ENCODE assay signal across 8 mouse cellular contexts in the genomic region with DNA sequence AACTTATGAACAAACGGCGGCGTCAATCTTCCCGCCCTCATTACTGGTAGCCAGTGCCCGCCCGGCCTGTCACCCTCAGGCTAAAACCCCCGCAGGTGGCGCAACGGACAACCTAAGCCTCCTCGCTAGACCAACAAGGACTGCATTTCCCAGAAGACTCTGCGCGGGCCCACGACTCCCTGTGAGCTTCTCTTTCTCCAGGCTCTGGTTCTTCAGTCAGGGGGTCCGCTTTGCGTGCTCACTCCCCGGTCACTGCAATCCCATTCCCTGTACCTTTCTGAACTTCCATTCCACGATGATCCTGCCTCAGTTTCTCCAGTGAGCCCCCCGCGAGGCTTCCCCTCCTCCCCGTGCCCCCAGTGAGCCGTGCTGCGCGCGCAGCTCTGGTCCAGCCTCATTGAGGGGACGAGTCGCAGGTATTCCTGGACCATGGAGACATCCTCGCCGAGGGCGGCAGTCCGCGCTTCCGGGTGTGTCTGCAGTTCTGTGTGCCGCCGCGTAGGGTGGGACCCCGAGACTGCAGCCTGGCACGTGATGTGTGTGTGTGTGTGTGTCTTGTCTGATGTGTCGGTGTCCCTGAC. TPM values are rescaled to one million over a fixed set of nuclear protein-coding genes. Genes with fewer than 3 reads are reported as not detected.
DNase-seq lines count a peak whose midpoint lies in the region; ATAC-seq and TF ChIP-seq lines count a peak whose summit lies in the region.

TSS of gene Lmtk3 (plus strand) at position 228 of the 581 bp plus-strand sequence.

- H3K27me3 ChIP-seq in forebrain, embryonic 14.5 days (replicated peaks; ENCODE audit: control insufficient read depth, insufficient read depth, low read length) = no peaks in the 10 kb centered on the region
- H3K27me3 ChIP-seq in intestine, embryonic 16.5 days (replicated peaks; ENCODE audit: control insufficient read depth, insufficient read depth, low read length) = peaks cover 7% of the 10 kb centered on the region; the same call in 1 of the 2 replicates
- H3K27me3 ChIP-seq in limb, embryonic 11.5 days (ENCODE audit: control insufficient read depth, insufficient read depth, low read length) = 0 out of 2 replicates have a peak, but pooled peaks cover 2% of the 10 kb centered on the region
- H3K27me3 ChIP-seq in midbrain, embryonic 11.5 days (ENCODE audit: control insufficient read depth, insufficient read depth, low read length) = peaks cover 2% of the 10 kb centered on the region; the same call in 1 of the 2 replicates
- H3K27me3 ChIP-seq in stomach, embryonic 15.5 days (replicated peaks) = peaks cover 8% of the 10 kb centered on the region

- H3K27ac ChIP-seq in gastrocnemius, adult 2 months = peak within 1 kb of the TSS; percentile 54; the same call in 1 of the 2 replicates
- peak within 1 kb of the TSS; percentile 98 for H3K27ac ChIP-seq in forebrain, embryonic 14.5 days (ENCODE audit: low read depth, low read length)
- H3K27ac ChIP-seq in intestine, embryonic 16.5 days (ENCODE audit: low read length) = no peak within 1 kb of the TSS
- peak within 1 kb of the TSS; percentile 6; the same call in 1 of the 2 replicates for H3K27ac ChIP-seq in limb, embryonic 11.5 days (replicated peaks; ENCODE audit: low read depth, low read length)
- peak within 1 kb of the TSS; percentile 85 for H3K27ac ChIP-seq in midbrain, embryonic 11.5 days (ENCODE audit: low read depth, low read length)
- no peak within 1 kb of the TSS for H3K27ac ChIP-seq in stomach, embryonic 15.5 days

- H3K4me3 ChIP-seq in gastrocnemius, adult 2 months = peak within 1 kb of the TSS; percentile 81
- peak within 1 kb of the TSS; percentile 98 for H3K4me3 ChIP-seq in forebrain, embryonic 14.5 days (ENCODE audit: low read depth, low read length)
- peak within 1 kb of the TSS; percentile 73 for H3K4me3 ChIP-seq in intestine, embryonic 16.5 days (ENCODE audit: low read length)
- H3K4me3 ChIP-seq in limb, embryonic 11.5 days (ENCODE audit: low read depth, low read length) = peak within 1 kb of the TSS; percentile 62
- peak within 1 kb of the TSS; percentile 71 for H3K4me3 ChIP-seq in midbrain, embryonic 11.5 days (ENCODE audit: low read depth, low read length)
- H3K4me3 ChIP-seq in stomach, embryonic 15.5 days (replicated peaks) = peak within 1 kb of the TSS; percentile 62

- peaks cover 14% of the 10 kb centered on the region for H3K36me3 ChIP-seq in forebrain, embryonic 14.5 days (ENCODE audit: control insufficient read depth, insufficient read depth, low read length)
- H3K36me3 ChIP-seq in intestine, embryonic 16.5 days (ENCODE audit: control insufficient read depth, insufficient read depth, low read length) = no peaks in the 10 kb centered on the region
- H3K36me3 ChIP-seq in limb, embryonic 11.5 days (ENCODE audit: control insufficient read depth, insufficient read depth, low read length) = no peaks in the 10 kb centered on the region
- H3K36me3 ChIP-seq in midbrain, embryonic 11.5 days (ENCODE audit: control insufficient read depth, insufficient read depth, low read length) = peaks cover 3% of the 10 kb centered on the region; the same call in 1 of the 2 replicates
- no peaks in the 10 kb centered on the region for H3K36me3 ChIP-seq in stomach, embryonic 15.5 days

- peak; percentile 69 for DNase-seq in gastrocnemius, adult 2 months
- DNase-seq in gastrocnemius, postnatal 36 days = no peak
- DNase-seq in c-Kit-positive CD71-positive TER-119-negative erythroid progenitor cells, embryonic 14.5 days (ENCODE audit: low read depth) = peak; percentile 40
- peak; percentile 84 for DNase-seq in forebrain, embryonic 14.5 days (ENCODE audit: low spot score)
- peak; percentile 82 for DNase-seq in limb, embryonic 11.5 days (ENCODE audit: low spot score)
- peak; percentile 97 for DNase-seq in midbrain, embryonic 11.5 days (ENCODE audit: low spot score, missing footprints)

- ATAC-seq in forebrain, embryonic 14.5 days = peak; percentile 37
- peak; percentile 61 for ATAC-seq in intestine, embryonic 16.5 days
- ATAC-seq in limb, embryonic 11.5 days (ENCODE audit: insufficient number of reproducible peaks, low FRiP score, low TSS enrichment, low read depth) = no peak; the same call in 1 of the 2 replicates
- ATAC-seq in midbrain, embryonic 11.5 days (ENCODE audit: low FRiP score) = peak; percentile 23
- ATAC-seq in stomach, embryonic 15.5 days (ENCODE audit: insufficient read depth, low FRiP score, low read depth) = peak; percentile 59

- H3K9ac ChIP-seq in forebrain, embryonic 14.5 days (ENCODE audit: low read length) = peak within 1 kb of the TSS; percentile 95
- peak within 1 kb of the TSS; percentile 75 for H3K9ac ChIP-seq in intestine, embryonic 16.5 days (ENCODE audit: low read depth, low read length)
- peak within 1 kb of the TSS; percentile 68; the same call in 1 of the 2 replicates for H3K9ac ChIP-seq in limb, embryonic 11.5 days (ENCODE audit: low read length)
- peak within 1 kb of the TSS; percentile 82 for H3K9ac ChIP-seq in midbrain, embryonic 11.5 days (ENCODE audit: low read length)
- H3K9ac ChIP-seq in stomach, embryonic 15.5 days = peak within 1 kb of the TSS; percentile 23; the same call in 1 of the 2 replicates

- intact Hi-C loops in gastrocnemius, adult 2 months (cut with DNase I) = loop anchor here (5.0 kb wide), 1 partner anchor 36 kb away; no protein-coding TSS in a partner anchor
- intact Hi-C loops in gastrocnemius, postnatal 36 days (cut with DNase I) = no loop called here

- peaks cover 11% of the 10 kb centered on the region; the same call in 1 of the 2 replicates for H3K4me1 ChIP-seq in forebrain, embryonic 14.5 days (ENCODE audit: control insufficient read depth, insufficient read depth, low read length)
- peaks cover 32% of the 10 kb centered on the region for H3K4me1 ChIP-seq in intestine, embryonic 16.5 days (ENCODE audit: control insufficient read depth, insufficient read depth, low read length)
- peaks cover 23% of the 10 kb centered on the region for H3K4me1 ChIP-seq in limb, embryonic 11.5 days (ENCODE audit: control insufficient read depth, insufficient read depth, low read length)
- peaks cover 24% of the 10 kb centered on the region for H3K4me1 ChIP-seq in midbrain, embryonic 11.5 days (ENCODE audit: control insufficient read depth, insufficient read depth, low read length)
- peaks cover 36% of the 10 kb centered on the region for H3K4me1 ChIP-seq in stomach, embryonic 15.5 days

- no peaks in the 10 kb centered on the region for H3K9me3 ChIP-seq in forebrain, embryonic 14.5 days (replicated peaks; ENCODE audit: control insufficient read depth, low read length)
- no peaks in the 10 kb centered on the region for H3K9me3 ChIP-seq in intestine, embryonic 16.5 days (ENCODE audit: control insufficient read depth, low read length)
- H3K9me3 ChIP-seq in limb, embryonic 11.5 days (ENCODE audit: control insufficient read depth, low read length) = no peaks in the 10 kb centered on the region
- H3K9me3 ChIP-seq in midbrain, embryonic 11.5 days (ENCODE audit: control insufficient read depth, low read length) = no peaks in the 10 kb centered on the region
- no peaks in the 10 kb centered on the region for H3K9me3 ChIP-seq in stomach, embryonic 15.5 days

- peak within 1 kb of the TSS; percentile 82 for H3K4me2 ChIP-seq in forebrain, embryonic 14.5 days (ENCODE audit: low read length)
- peak within 1 kb of the TSS; percentile 89 for H3K4me2 ChIP-seq in intestine, embryonic 16.5 days (ENCODE audit: low read depth, low read length)
- peak within 1 kb of the TSS; percentile 90 for H3K4me2 ChIP-seq in limb, embryonic 11.5 days (ENCODE audit: low read depth, severe bottlenecking)
- H3K4me2 ChIP-seq in midbrain, embryonic 11.5 days = peak within 1 kb of the TSS; percentile 79
- H3K4me2 ChIP-seq in stomach, embryonic 15.5 days = peak within 1 kb of the TSS; percentile 88

- peak; percentile 48 for TF ChIP-seq CTCF in gastrocnemius, adult 2 months (IDR thresholded peaks at IDR 0.05)

- under 1% methylated on average over 38 of the region's 38 CpGs for WGBS in forebrain, embryonic 14.5 days
- under 1% methylated on average over 38 of the region's 38 CpGs for WGBS in intestine, embryonic 16.5 days
- under 1% methylated on average over 38 of the region's 38 CpGs for WGBS in limb, embryonic 11.5 days
- WGBS in midbrain, embryonic 11.5 days = 0% methylated on average over 38 of the region's 38 CpGs
- WGBS in stomach, embryonic 15.5 days = under 1% methylated on average over 38 of the region's 38 CpGs

RNA-seq across cellular contexts. Expression of gene Lmtk3, which starts in this region (rescaled TPM):
- under 1 TPM in 1 of 2 experiments, not detected in 1; 0.06 TPM for total RNA-seq in gastrocnemius, adult 2 months (2021)
- not detected for total RNA-seq in gastrocnemius, postnatal 36 days (2021)
- polyA plus RNA-seq in forebrain, embryonic 14.5 days (2014; fragmentation: Nextera tagmentation; extraction: Ambion mirVana) = 11.8 and 18.4 TPM in 2 replicates
- 0.47 and 0.51 TPM in 2 replicates for polyA plus RNA-seq in intestine, embryonic 16.5 days (2015; fragmentation: Nextera tagmentation; extraction: Ambion mirVana)
- polyA plus RNA-seq in limb, embryonic 11.5 days (2014; fragmentation: Nextera tagmentation; extraction: Ambion mirVana) = 3.6 and 4.6 TPM in 2 replicates
- polyA plus RNA-seq in midbrain, embryonic 11.5 days (2014; fragmentation: Nextera tagmentation; extraction: Ambion mirVana) = 4.6 and 4.8 TPM in 2 replicates
- 1.1 and 1.9 TPM in 2 replicates for polyA plus RNA-seq in stomach, embryonic 15.5 days (2015; fragmentation: Nextera tagmentation; extraction: Ambion mirVana)

Comparison
In these comparisons a context has a peak if more than half of its experiments do, and no peak if none do; other contexts are left out.
1. Peak in DNase-seq, H3K4me3 ChIP-seq and H3K27ac ChIP-seq in gastrocnemius, adult 2 months; RNA of the gene not detected or under 1 TPM.
2. Peak in ATAC-seq, H3K4me3 ChIP-seq, H3K9ac ChIP-seq and H3K4me2 ChIP-seq in intestine, embryonic 16.5 days; RNA of the gene not detected or under 1 TPM.
3. DNase-seq: peak in c-Kit-positive CD71-positive TER-119-negative erythroid progenitor cells, embryonic 14.5 days (single experiment), forebrain, embryonic 14.5 days (single experiment), limb, embryonic 11.5 days (single experiment) and midbrain, embryonic 11.5 days (single experiment); none in gastrocnemius, postnatal 36 days (0 of 2).
4. H3K27ac ChIP-seq: peak in forebrain, embryonic 14.5 days (single experiment), limb, embryonic 11.5 days (single experiment) and midbrain, embryonic 11.5 days (single experiment); none in intestine, embryonic 16.5 days (single experiment) and stomach, embryonic 15.5 days (single experiment).
5. H3K9ac ChIP-seq: peak in every context shown above with its lines; median percentile 95 in forebrain, embryonic 14.5 days; 82 in midbrain, embryonic 11.5 days; 75 in intestine, embryonic 16.5 days; 68 in limb, embryonic 11.5 days; 23 in stomach, embryonic 15.5 days.
6. Peak in every context shown above with its lines, with median percentiles within 50 percentile points of each other: H3K4me3 ChIP-seq and H3K4me2 ChIP-seq.